Mouse (Mus musculus) limb, embryonic 14.5 days (tissue): ENCODE measurements at regions not wholly inside any gene's neighbourhood (a gene's known extent, or its start where the extent isn't known, plus 50 kb on each side); places are given as distances from the start of the nearest gene placed in this dataset.

Experiments used
- ATAC-seq: fragments of 200-750 bp; cut with Nextera tagmentation; 2 replicates; pipeline ENCODE4 v1.8.0; 2017; ENCODE audit warnings: low read depth, moderate number of reproducible peaks, moderate TSS enrichment; ENCODE audit not compliant: low FRiP score
- DNase-seq: peaks from one replicate; pipeline ENCODE4 v3.0.0-alpha.2; 2015; ENCODE audit warnings: low spot score
- H3K27ac ChIP-seq: fragments of 300-500 bp; sonication (generic); replicated peaks from 2 replicates; pipeline ENCODE4 v1.5.1; 2014; ENCODE audit warnings: low read depth, mild to moderate bottlenecking, low read length, moderate library complexity, mixed read lengths
- H3K27me3 ChIP-seq: fragments of 300-500 bp; sonication (generic); 2 replicates; pipeline ENCODE4 v1.6.1; 2014; ENCODE audit warnings: low read length, mixed read lengths; ENCODE audit not compliant: control insufficient read depth, insufficient read depth
- H3K36me3 ChIP-seq: fragments of 300-500 bp; sonication (generic); 2 replicates; pipeline ENCODE4 v1.6.1; 2014; ENCODE audit warnings: mild to moderate bottlenecking, low read length, moderate library complexity, mixed read lengths; ENCODE audit not compliant: control insufficient read depth, insufficient read depth
- H3K4me1 ChIP-seq: fragments of 300-500 bp; sonication (generic); 2 replicates; pipeline ENCODE4 v1.6.1; 2014; ENCODE audit warnings: antibody characterized with exemption, low read length, mixed read lengths; ENCODE audit not compliant: control insufficient read depth, insufficient read depth
- H3K4me2 ChIP-seq: fragments of 300-500 bp; sonication (generic); replicated peaks from 2 replicates; pipeline ENCODE4 v1.6.1; 2014; ENCODE audit warnings: low read depth, mild to moderate bottlenecking, low read length, moderate library complexity; ENCODE audit not compliant: severe bottlenecking
- H3K4me3 ChIP-seq: fragments of 300-500 bp; sonication (generic); replicated peaks from 2 replicates; pipeline ENCODE4 v1.5.1; 2014; ENCODE audit warnings: low read length
- H3K9ac ChIP-seq: fragments of 300-500 bp; sonication (generic); 2 replicates; pipeline ENCODE4 v1.6.1; 2014; ENCODE audit warnings: mild to moderate bottlenecking, low read depth, low read length, moderate library complexity; ENCODE audit not compliant: severe bottlenecking
- H3K9me3 ChIP-seq: fragments of 300-500 bp; sonication (generic); 2 replicates; pipeline ENCODE4 v1.6.1; 2016; ENCODE audit warnings: low read length; ENCODE audit not compliant: control insufficient read depth
- POLR2A ChIP-seq: fragments of 200-500 bp; IDR thresholded peaks from 2 replicates; pipeline ENCODE4 v1.8.0; 2012; ENCODE audit warnings: inconsistent platforms, mild to moderate bottlenecking, moderate library complexity, borderline replicate concordance; ENCODE audit not compliant: insufficient read depth, insufficient read length; ENCODE audit errors: extremely low read depth
- WGBS: fragments of 180-500 bp; shearing (Covaris S2); extraction: QIAGEN DNeasy Blood & Tissue Kit; methylation state at CpG from one replicate; pipeline ENCODE4 v1.1.7; 2014; 5-methylcytosine and 5-hydroxymethylcytosine counted together

GRCm38 (mm10) chr10:27994376-27995034, 80.1 kb upstream of the Ptprk start:
- Histone ChIP-seq H3K4me2 (no peak overlapping the region), H3K9ac (no peak overlapping the region), H3K27ac (no peak overlapping the region), H3K9me3 (0 out of 2 replicates have a peak, but pooled peaks cover 6% of the 10 kb centered on the region), H3K27me3 (no peaks in the 10 kb centered on the region), H3K4me1 (no peaks in the 10 kb centered on the region), H3K4me3 (no peak overlapping the region), H3K36me3 (no peaks in the 10 kb centered on the region)
- ATAC-seq (no peak), DNase-seq (no peak)
- no peak for TF ChIP-seq POLR2A
- WGBS: 85% methylated on average over 2 of the region's 2 CpGs

GRCm38 (mm10) chr10:27995035-27995399, 79.6 kb upstream of the Ptprk start:
- no peaks in the 10 kb centered on the region for H3K4me1 ChIP-seq
- no peak for TF ChIP-seq POLR2A
- WGBS: 91% methylated on average over 1 of the region's 1 CpGs

DNA sequence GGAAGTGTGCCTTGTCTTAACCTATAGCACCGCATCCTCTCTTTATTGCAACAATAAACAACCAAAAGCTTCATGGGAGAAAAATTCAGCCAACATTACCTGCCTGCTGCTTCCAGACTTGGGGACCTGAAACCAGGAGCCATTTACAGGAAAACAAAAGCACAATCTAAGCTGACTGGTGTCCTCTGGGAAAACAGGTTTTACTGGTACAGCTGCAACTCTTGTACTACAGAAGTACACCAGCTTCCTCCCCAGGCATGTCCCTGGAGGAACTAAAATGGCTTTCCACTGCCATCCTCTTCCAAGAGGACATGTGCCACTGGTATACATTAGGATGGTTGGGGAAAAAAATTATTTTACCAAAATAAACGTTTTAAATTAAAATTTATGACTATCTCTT, 63.9 kb upstream of the Ptprk start:
- Histone ChIP-seq H3K27ac (no peak overlapping the region), H3K9me3 (no peaks in the 10 kb centered on the region), H3K4me1 (no peaks in the 10 kb centered on the region), H3K4me2 (no peak overlapping the region), H3K36me3 (no peaks in the 10 kb centered on the region), H3K27me3 (no peaks in the 10 kb centered on the region), H3K9ac (no peak overlapping the region), H3K4me3 (no peak overlapping the region)
- WGBS: 54% methylated on average over 2 of the region's 2 CpGs
- ATAC-seq (no peak), DNase-seq (no peak)
- TF ChIP-seq POLR2A: no peak

More at GRCm38 (mm10) chr10:27995035-27995399, 79.6 kb upstream of the Ptprk start:
- no peak overlapping the region for H3K4me3 ChIP-seq
- no peaks in the 10 kb centered on the region for H3K27me3 ChIP-seq
- H3K9me3 ChIP-seq: 0 out of 2 replicates have a peak, but pooled peaks cover 6% of the 10 kb centered on the region
- ATAC-seq: no peak
- H3K36me3 ChIP-seq: no peaks in the 10 kb centered on the region
- H3K9ac ChIP-seq: no peak overlapping the region
- no peak for DNase-seq
- no peak overlapping the region for H3K4me2 ChIP-seq
- no peak overlapping the region for H3K27ac ChIP-seq

- no peak for TF ChIP-seq POLR2A
- DNase-seq (no peak), ATAC-seq (no peak)
- Histone ChIP-seq H3K27me3 (no peaks in the 10 kb centered on the region), H3K9me3 (no peaks in the 10 kb centered on the region), H3K4me2 (no peak overlapping the region), H3K9ac (no peak overlapping the region), H3K36me3 (no peaks in the 10 kb centered on the region), H3K4me3 (no peak overlapping the region), H3K27ac (no peak overlapping the region), H3K4me1 (no peaks in the 10 kb centered on the region)
- WGBS: 79% methylated on average over 1 of the region's 1 CpGs
These were observed 62.5 kb upstream of the Ptprk start for GRCm38 (mm10) chr10:28012135-28012534.

GRCm38 (mm10) chr10:28013401-28013800, 61.2 kb upstream of the Ptprk start:
- Histone ChIP-seq H3K4me3 (no peak overlapping the region), H3K9ac (no peak overlapping the region), H3K27me3 (no peaks in the 10 kb centered on the region), H3K4me2 (no peak overlapping the region), H3K9me3 (no peaks in the 10 kb centered on the region), H3K4me1 (no peaks in the 10 kb centered on the region), H3K36me3 (no peaks in the 10 kb centered on the region), H3K27ac (no peak overlapping the region)
- 65% methylated on average over 2 of the region's 2 CpGs for WGBS
- no peak for TF ChIP-seq POLR2A
- ATAC-seq (no peak), DNase-seq (no peak)

- WGBS: 71% methylated on average over 2 of the region's 2 CpGs
- H3K9me3 ChIP-seq: no peaks in the 10 kb centered on the region
- H3K36me3 ChIP-seq: no peaks in the 10 kb centered on the region
- H3K9ac ChIP-seq: no peak overlapping the region
- no peak for TF ChIP-seq POLR2A
- H3K4me2 ChIP-seq: no peak overlapping the region
- no peak overlapping the region for H3K27ac ChIP-seq
- DNase-seq (no peak), ATAC-seq (no peak)
- H3K4me1 ChIP-seq: no peaks in the 10 kb centered on the region
- H3K4me3 ChIP-seq: no peak overlapping the region
- no peaks in the 10 kb centered on the region for H3K27me3 ChIP-seq
These were observed 60.3 kb upstream of the Ptprk start for GRCm38 (mm10) chr10:28014306-28014825.
